Mouse (Mus musculus) layer of hippocampus, adult 2 months (tissue): Measurements from ENCODE around the gene Pde5a. TPM values are rescaled to one million over a fixed set of nuclear protein-coding genes. Genes with fewer than 3 reads are reported as not detected.
A peak's percentile ranks its signal among the peaks of the same experiment; 100 is the strongest.

Source experiments
- DNase-seq, 2 experiments: peaks; one replicate each; pipeline ENCODE4 v3.0.0; 2022; ENCODE audit warnings: low spot score in 2 of 2
- H3K27ac ChIP-seq: fragments of 200-600 bp; 2 replicates; pipeline ENCODE4 v1.8.1; 2022
- H3K4me3 ChIP-seq: fragments of 200-600 bp; 2 replicates; pipeline ENCODE4 v1.8.1; 2022; ENCODE audit warnings: mild to moderate bottlenecking
- CTCF ChIP-seq: fragments of 200-600 bp; conservative IDR thresholded peaks from 2 replicates; pipeline ENCODE4 v1.8.1; 2022; ENCODE audit warnings: antibody characterized with exemption, mild to moderate bottlenecking, moderate library complexity
- total RNA-seq, 2 experiments: library from RNA; stranded (reverse); gene quantifications; 2 replicates each; pipeline ENCODE4 v1.2.3; 2021

Gene Pde5a
- total RNA-seq, 2 experiments from 2014 or later = 14.8 to 16.7 TPM

DNA sequence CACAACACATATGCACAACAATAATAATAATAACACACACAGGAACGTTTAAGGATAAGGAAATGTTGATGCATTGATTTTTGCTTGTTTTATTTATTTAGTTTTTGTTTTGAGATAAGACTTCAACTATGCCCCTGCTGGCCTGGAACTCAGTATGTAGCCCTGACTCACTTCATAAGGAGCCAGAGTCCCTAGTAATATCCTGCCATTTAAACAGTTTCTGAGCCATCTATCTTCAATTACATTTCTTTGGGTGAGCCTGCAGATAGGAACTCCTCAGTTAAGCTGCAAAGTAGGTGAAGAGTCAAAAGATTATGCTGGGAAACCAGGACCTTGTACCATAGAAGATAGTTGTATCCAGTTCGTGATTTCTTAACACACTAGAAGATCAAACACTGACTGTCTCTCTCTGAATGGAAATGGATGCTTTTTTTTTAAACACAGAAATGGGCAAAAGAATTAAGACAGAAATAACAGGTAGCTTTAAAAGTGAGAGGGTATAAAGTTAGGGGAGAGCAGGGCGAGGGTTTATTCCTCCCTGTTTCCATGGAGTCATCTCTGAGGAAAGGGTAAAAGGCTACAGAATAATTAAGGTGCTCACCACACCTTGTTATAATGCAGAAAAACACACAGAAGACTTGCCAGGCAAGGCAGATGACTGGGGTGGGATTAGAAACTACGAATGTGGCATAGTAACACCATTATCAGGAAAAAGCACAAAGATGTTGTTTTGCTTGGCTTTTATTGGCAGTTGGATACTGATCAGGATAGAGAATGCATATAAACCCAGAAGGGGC lies 159.0 kb downstream of the Pde5a start:
- Histone ChIP-seq H3K4me3 (no peak overlapping the region), H3K27ac (no peak overlapping the region)
- DNase-seq = no peak
- TF ChIP-seq CTCF = no peak

DNA sequence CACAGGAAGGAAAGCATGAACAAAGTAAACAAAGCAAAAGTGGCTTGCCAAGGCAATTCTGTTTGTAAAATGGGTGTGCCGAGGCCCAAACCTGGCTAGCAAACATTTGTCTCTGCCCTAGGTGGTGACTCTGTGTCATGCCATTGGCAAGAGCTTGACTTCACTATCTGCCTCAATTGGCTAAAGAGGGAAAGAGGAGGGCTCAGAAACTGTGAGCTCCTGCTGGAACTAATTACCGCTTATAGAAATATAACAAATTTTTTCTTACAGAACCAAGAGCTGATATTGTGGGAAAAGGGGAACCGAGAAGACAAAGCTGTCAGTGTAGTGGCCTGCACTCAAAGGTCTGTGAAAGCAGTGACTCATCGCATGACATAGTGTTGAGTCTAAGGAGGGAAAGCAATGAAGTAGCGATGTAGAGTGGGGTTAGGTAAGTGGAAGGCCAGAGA lies 159.6 kb downstream of the Pde5a start:
- TF ChIP-seq CTCF = no peak
- Histone ChIP-seq H3K27ac (no peak overlapping the region), H3K4me3 (no peak overlapping the region)
- no peak for DNase-seq

DNA sequence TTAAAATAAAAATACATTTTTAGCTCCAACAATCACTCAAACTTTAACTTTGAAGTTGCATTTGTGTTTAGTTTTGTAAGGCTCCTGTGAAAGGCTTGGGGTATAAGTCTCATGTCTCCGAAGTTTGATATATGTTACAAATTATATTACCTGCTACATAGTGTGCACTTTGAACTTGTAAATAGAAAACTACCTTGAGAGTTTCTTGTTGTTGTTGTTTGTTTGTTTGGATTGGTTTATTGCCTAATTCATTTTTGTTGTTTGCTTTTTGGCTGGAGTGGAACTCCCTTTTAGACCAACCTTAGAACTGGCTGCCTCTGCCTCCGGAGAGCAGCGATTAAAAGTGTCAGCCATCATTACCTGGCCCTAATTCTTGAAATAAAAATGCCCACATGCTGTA lies 166.0 kb downstream of the Pde5a start, which contains the start of gene Fabp2:
Fabp2 (plus strand) TSS at position 301 of the 400 bp plus-strand sequence.
- DNase-seq = no peak
- Histone ChIP-seq H3K27ac (no peak within 1 kb of the TSS), H3K4me3 (no peak within 1 kb of the TSS)
- no peak for TF ChIP-seq CTCF

DNA sequence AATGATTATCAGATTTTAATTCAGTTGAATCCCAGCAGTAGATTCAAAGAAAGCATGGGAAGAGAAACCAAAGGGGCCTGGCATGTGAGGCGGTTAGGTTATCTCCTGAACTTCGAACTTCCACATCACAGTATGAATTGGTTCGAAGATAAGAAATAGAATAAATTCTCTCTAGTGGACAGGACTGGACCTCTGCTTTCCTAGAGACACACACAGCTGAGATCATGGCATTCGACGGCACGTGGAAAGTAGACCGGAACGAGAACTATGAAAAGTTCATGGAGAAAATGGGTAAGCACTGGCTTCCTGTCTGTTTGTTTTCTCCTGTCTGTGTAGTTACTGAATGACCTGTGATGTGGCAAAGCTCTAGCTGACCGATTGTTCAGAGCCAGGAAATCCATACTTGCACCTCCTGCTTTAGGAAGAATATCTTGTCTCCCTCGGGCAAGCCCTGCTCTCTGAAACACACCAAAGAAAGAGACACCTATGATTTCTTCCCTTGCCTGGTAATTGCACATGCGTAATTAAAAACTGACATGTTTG lies 166.5 kb downstream of the Pde5a start:
- no peak for TF ChIP-seq CTCF
- Histone ChIP-seq H3K27ac (no peak overlapping the region), H3K4me3 (no peak overlapping the region)
- no peak for DNase-seq

DNA sequence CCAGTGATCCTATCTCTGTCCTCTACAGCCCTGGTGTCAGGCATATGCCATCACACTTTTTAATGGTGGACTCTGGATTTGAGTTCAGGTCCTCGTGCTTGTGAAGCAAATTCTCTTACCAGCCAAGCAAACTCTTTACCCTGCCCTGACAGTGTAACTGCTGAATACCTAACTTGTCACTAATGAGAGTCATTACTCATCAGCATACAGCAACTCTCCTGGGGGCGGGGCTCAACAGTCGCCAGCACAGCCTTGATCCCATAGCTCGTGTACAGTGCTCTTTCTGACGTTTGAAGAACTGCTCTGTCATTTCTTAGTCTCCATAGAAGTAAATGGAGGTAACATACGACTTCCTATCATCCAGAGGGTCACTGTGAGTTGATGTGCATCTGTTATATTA lies 169.5 kb downstream of the Pde5a start:
- no peak for DNase-seq
- Histone ChIP-seq H3K27ac (no peak overlapping the region), H3K4me3 (no peak overlapping the region)
- TF ChIP-seq CTCF = no peak

DNA sequence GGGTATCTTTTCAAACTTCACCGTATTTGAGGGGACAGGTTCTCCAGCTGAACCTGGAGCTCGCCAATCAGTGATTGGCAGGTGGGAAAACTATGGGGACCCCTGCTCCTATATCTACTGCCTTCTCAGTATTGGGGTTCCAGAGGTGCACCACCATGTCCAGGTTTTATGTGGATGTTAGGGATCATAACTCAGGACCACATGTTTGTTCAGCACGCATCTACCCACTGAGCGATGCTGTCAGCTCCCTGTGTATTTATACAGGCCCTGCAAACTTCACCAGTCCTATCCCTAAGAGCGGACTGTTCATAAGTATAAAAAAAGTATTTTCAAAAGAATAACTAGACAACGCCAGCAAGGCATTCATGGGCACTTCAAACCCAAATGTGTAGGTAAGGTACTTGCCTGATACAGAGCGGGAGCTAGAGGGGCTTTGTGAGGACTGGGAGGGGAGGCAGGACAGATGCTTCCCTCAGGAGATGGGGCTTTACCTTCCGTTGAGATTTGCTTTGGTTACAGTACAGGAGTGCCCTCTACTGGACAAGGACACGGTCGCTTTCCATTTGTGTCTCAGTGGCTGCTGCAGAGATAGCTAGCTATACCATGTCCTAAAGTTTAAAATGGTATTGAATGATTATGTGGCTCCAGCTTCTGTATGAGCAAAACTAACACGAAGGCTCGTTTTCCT lies 175.1 kb downstream of the Pde5a start:
- DNase-seq = peak; percentile 19 to 46
- Histone ChIP-seq H3K27ac (no peak overlapping the region), H3K4me3 (no peak overlapping the region)
- TF ChIP-seq CTCF = peak; percentile 93

DNA sequence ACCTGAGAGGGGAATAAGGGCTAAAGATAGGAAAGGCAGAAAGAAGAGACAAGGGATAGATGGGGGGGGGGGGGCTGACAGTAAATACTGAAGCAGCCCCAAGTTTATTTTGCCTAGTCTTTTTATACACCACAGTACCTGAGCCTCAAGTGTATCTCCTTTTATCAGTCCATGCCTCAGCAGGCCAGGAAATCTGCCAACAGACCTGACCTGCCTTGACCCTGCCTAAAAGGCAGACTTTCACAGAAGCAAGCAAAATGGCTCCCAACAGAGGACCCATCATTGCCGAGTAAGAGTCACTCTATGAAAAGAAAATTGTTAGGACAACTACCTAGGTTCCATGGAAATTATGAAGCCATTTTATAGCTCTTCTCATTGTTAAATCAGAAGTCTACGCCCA lies 179.1 kb downstream of the Pde5a start:
- TF ChIP-seq CTCF = no peak
- no peak for DNase-seq
- no peak overlapping the region for H3K4me3 ChIP-seq
- H3K27ac ChIP-seq = no peak overlapping the region

Other genes with a start within 250 kb of the Pde5a start
- gene Fnbp1l, start 109.2 kb upstream of the Pde5a start, total RNA-seq = 10 to 100 TPM; 29.6 to 31.8 TPM
- gene Fabp2, start 166.1 kb downstream of the Pde5a start, total RNA-seq = not detected
- gene Gm10959, start 190.4 kb downstream of the Pde5a start, total RNA-seq = not detected
- 10 to 100 TPM; 50.8 to 53.7 TPM for gene 1810037I17Rik, start 195.3 kb downstream of the Pde5a start, total RNA-seq